Mouse (Mus musculus): ENCODE results near the gene Gm1113.
A peak's percentile ranks its signal among the peaks of the same experiment; 100 is the strongest.

Gm1113 gene

GRCm38 (mm10) chr9:35518169-35518568 lies at the start of gene Gm1113:
TSS of gene Gm1113 (minus strand) at chr9:35518269.
- DNase-seq (ENCODE audit: low spot score): no peak

GRCm38 (mm10) chr9:35564536-35565240 lies 46.6 kb upstream of the Gm1113 start:
- no peak for DNase-seq (ENCODE audit: low spot score)

- DNase-seq (ENCODE audit: low spot score): no peak
Measured at GRCm38 (mm10) chr9:35561583-35561982, 43.5 kb upstream of the Gm1113 start.

- DNase-seq (ENCODE audit: low spot score): no peak
Measured at GRCm38 (mm10) chr9:35561076-35561475, 43.0 kb upstream of the Gm1113 start.

- peak; percentile 72 for DNase-seq (ENCODE audit: low spot score)
Measured at GRCm38 (mm10) chr9:35559009-35559890, 41.2 kb upstream of the Gm1113 start.

- DNase-seq (ENCODE audit: low spot score): no peak
Measured at GRCm38 (mm10) chr9:35558257-35559008, 40.4 kb upstream of the Gm1113 start, which contains the start of the genes Ddx25 and Pus3. TSS of gene Ddx25 (minus strand) at chr9:35558528. TSS of gene Pus3 (plus strand) at chr9:35558595.

GRCm38 (mm10) chr9:35556494-35557102 lies 38.5 kb upstream of the Gm1113 start:
- no peak for DNase-seq (ENCODE audit: low spot score)

GRCm38 (mm10) chr9:35548455-35548854 lies 30.4 kb upstream of the Gm1113 start:
- DNase-seq (ENCODE audit: low spot score): no peak

- DNase-seq (ENCODE audit: low spot score): no peak
Measured at GRCm38 (mm10) chr9:35546745-35547144, 28.7 kb upstream of the Gm1113 start.

GRCm38 (mm10) chr9:35545704-35546103 lies 27.6 kb upstream of the Gm1113 start:
- no peak for DNase-seq (ENCODE audit: low spot score)

GRCm38 (mm10) chr9:35544666-35545065 lies 26.6 kb upstream of the Gm1113 start:
- DNase-seq (ENCODE audit: low spot score): no peak

GRCm38 (mm10) chr9:35543099-35543860 lies 25.2 kb upstream of the Gm1113 start:
- DNase-seq (ENCODE audit: low spot score): no peak

- DNase-seq (ENCODE audit: low spot score): no peak
Measured at GRCm38 (mm10) chr9:35541941-35542340, 23.9 kb upstream of the Gm1113 start.

- DNase-seq (ENCODE audit: low spot score): peak; percentile 61
Measured at GRCm38 (mm10) chr9:35541488-35541887, 23.4 kb upstream of the Gm1113 start.

GRCm38 (mm10) chr9:35541024-35541423 lies 23.0 kb upstream of the Gm1113 start:
- no peak for DNase-seq (ENCODE audit: low spot score)

GRCm38 (mm10) chr9:35539001-35539750 lies 21.1 kb upstream of the Gm1113 start:
- DNase-seq (ENCODE audit: low spot score): no peak

GRCm38 (mm10) chr9:35535876-35536275 lies 17.8 kb upstream of the Gm1113 start:
- DNase-seq (ENCODE audit: low spot score): no peak

- DNase-seq (ENCODE audit: low spot score): peak; percentile 33
Measured at GRCm38 (mm10) chr9:35535110-35535509, 17.0 kb upstream of the Gm1113 start.

GRCm38 (mm10) chr9:35533266-35533665 lies 15.2 kb upstream of the Gm1113 start:
- no peak for DNase-seq (ENCODE audit: low spot score)

- DNase-seq (ENCODE audit: low spot score): no peak
Measured at GRCm38 (mm10) chr9:35529796-35530195, 11.7 kb upstream of the Gm1113 start.

Data from c-Kit-positive CD71-positive TER-119-positive erythroid progenitor cells, embryonic 14.5 days (primary cell).